8 mouse cellular contexts compared by ENCODE assay signal in genomic region chr7:80268897-80269750, GRCm38 (mm10). TPM values are rescaled to one million over a fixed set of nuclear protein-coding genes. Genes with fewer than 3 reads are reported as not detected.
DNase-seq lines count a peak whose midpoint lies in the region; ATAC-seq and TF ChIP-seq lines count a peak whose summit lies in the region.

Vps33b (plus strand) TSS chr7:80269649.

- H3K27me3 ChIP-seq in MEL (ENCODE audit: control insufficient read depth in 1 of 2, insufficient read depth in 2 of 2, low read length in 2 of 2) = no peaks in the 10 kb centered on the region
- H3K27me3 ChIP-seq in cerebellum, adult 2 months (ENCODE audit: control insufficient read depth, insufficient read depth, low read length) = no peaks in the 10 kb centered on the region
- no peaks in the 10 kb centered on the region for H3K27me3 ChIP-seq in lung, embryonic 16.5 days (ENCODE audit: control insufficient read depth, insufficient read depth, low read depth, low read length)

- no peak; a peak in 1 of 6 replicates for TF ChIP-seq CTCF in MEL (IDR thresholded peaks at IDR 0.05 in 2 of 3, conservative IDR thresholded peaks at IDR 0.05 in 1 of 3; ENCODE audit: control insufficient read depth in 1 of 3, insufficient read depth in 1 of 3, low read depth in 2 of 3, low read length in 3 of 3, poor library complexity in 1 of 3, severe bottlenecking in 1 of 3)
- no peak for TF ChIP-seq CTCF in cerebellum, adult 2 months (IDR thresholded peaks at IDR 0.05; ENCODE audit: borderline replicate concordance, insufficient read depth, low read depth, low read length)

- no peaks in the 10 kb centered on the region for H3K9me3 ChIP-seq in MEL (replicated peaks; ENCODE audit: insufficient read depth, low read length)
- H3K9me3 ChIP-seq in lung, embryonic 16.5 days (ENCODE audit: control insufficient read depth, low read length) = no peaks in the 10 kb centered on the region

- peak in 1 of 2 experiments; percentile 42; a peak in 2 of 4 replicates for TF ChIP-seq EP300 in MEL (IDR thresholded peaks at IDR 0.05; ENCODE audit: low read depth in 1 of 2, low read length in 2 of 2)

- peaks cover 16% of the 10 kb centered on the region for H3K79me2 ChIP-seq in MEL (ENCODE audit: control insufficient read depth, insufficient read depth, low read length, poor library complexity)

- DNase-seq in MEL (ENCODE audit: low read depth, low spot score) = peak; percentile 96
- DNase-seq in cerebellum, adult 2 months = peak; percentile 97
- peak; percentile 91 for DNase-seq in forelimb bud, embryonic 11.5 days (ENCODE audit: low read depth, low spot score)
- DNase-seq in layer of hippocampus, adult 9-10 months (ENCODE audit: low spot score) = peak; percentile 96
- DNase-seq in ovary, postnatal 10 days (ENCODE audit: low spot score) = peak; percentile 92
- peak; percentile 94 to 96 for DNase-seq in thymus, postnatal 10 days (ENCODE audit: low spot score in 2 of 2)

- 3% methylated on average over 21 of the region's 21 CpGs for WGBS in cerebellum, adult 2 months
- 4% methylated on average over 21 of the region's 21 CpGs for WGBS in lung, embryonic 16.5 days

- TF ChIP-seq RAD21 in MEL (IDR thresholded peaks at IDR 0.05; ENCODE audit: low read depth, low read length) = no peak

- H3K9ac ChIP-seq in MEL (ENCODE audit: control insufficient read depth, low read depth, low read length, poor library complexity, severe bottlenecking) = peak within 1 kb of the TSS; percentile 74
- H3K9ac ChIP-seq in lung, embryonic 16.5 days (ENCODE audit: low read length) = peak within 1 kb of the TSS; percentile 77

- peak; percentile 87 to 89 for ATAC-seq in hematopoietic stem cell, adult 5-6 weeks (replicated peaks in 1 of 2; ENCODE audit: insufficient read depth in 1 of 2, low FRiP score in 2 of 2, low TSS enrichment in 1 of 2, low read depth in 1 of 2, poor library complexity in 2 of 2, severe bottlenecking in 2 of 2)
- ATAC-seq in lung, embryonic 16.5 days (ENCODE audit: low read depth) = peak; percentile 93

- H3K4me3 ChIP-seq in MEL (ENCODE audit: control insufficient read depth in 1 of 2, insufficient read depth in 1 of 2, low read depth in 2 of 2, low read length in 2 of 2) = peak within 1 kb of the TSS; percentile 78 to 91
- H3K4me3 ChIP-seq in cerebellum, adult 2 months (replicated peaks; ENCODE audit: insufficient read depth, low read depth, low read length) = peak within 1 kb of the TSS; percentile 93
- peak within 1 kb of the TSS; percentile 76 for H3K4me3 ChIP-seq in lung, embryonic 16.5 days (ENCODE audit: low read length)

- peak within 1 kb of the TSS; percentile 60 for H3K27ac ChIP-seq in MEL (ENCODE audit: control insufficient read depth, low read depth, low read length)
- H3K27ac ChIP-seq in cerebellum, adult 2 months (ENCODE audit: insufficient read depth, low read length) = peak within 1 kb of the TSS; percentile 46
- peak within 1 kb of the TSS; percentile 32 for H3K27ac ChIP-seq in lung, embryonic 16.5 days (ENCODE audit: low read length)

- peaks cover 4 to 25% of the 10 kb centered on the region in 2 experiments for H3K36me3 ChIP-seq in MEL (ENCODE audit: control insufficient read depth in 1 of 2, insufficient read depth in 2 of 2, low read length in 2 of 2)
- H3K36me3 ChIP-seq in lung, embryonic 16.5 days (ENCODE audit: control insufficient read depth, insufficient read depth, low read length) = peaks cover 29% of the 10 kb centered on the region

- peak within 1 kb of the TSS; percentile 93 for H3K4me2 ChIP-seq in lung, embryonic 16.5 days (ENCODE audit: low read depth, low read length)

- peak in 1 of 2 experiments; percentile 86; a peak in 3 of 4 replicates for TF ChIP-seq POLR2A in MEL (IDR thresholded peaks at IDR 0.05; ENCODE audit: control insufficient read depth in 1 of 2, insufficient read depth in 1 of 2, low read depth in 1 of 2, low read length in 2 of 2, poor library complexity in 1 of 2)
- TF ChIP-seq POLR2A in cerebellum, adult 2 months (IDR thresholded peaks at IDR 0.05; ENCODE audit: borderline replicate concordance, insufficient read depth, low read length) = peak; percentile 52; the same call in 1 of the 2 replicates

- peaks cover 9 to 19% of the 10 kb centered on the region in 2 experiments for H3K4me1 ChIP-seq in MEL (ENCODE audit: control insufficient read depth in 1 of 2, insufficient read depth in 2 of 2, low read length in 2 of 2)
- H3K4me1 ChIP-seq in cerebellum, adult 2 months (ENCODE audit: control insufficient read depth, insufficient read depth, low read length) = peaks cover 6% of the 10 kb centered on the region; the same call in 1 of the 2 replicates
- peaks cover 16% of the 10 kb centered on the region for H3K4me1 ChIP-seq in lung, embryonic 16.5 days (replicated peaks; ENCODE audit: control insufficient read depth, insufficient read depth, low read length)

TF ChIP-seq in MEL, 35 proteins besides CTCF, POLR2A, EP300 and RAD21:
- TF ChIP-seq CHD1 (IDR thresholded peaks at IDR 0.05; ENCODE audit: low read depth, low read length) = no peak
- TF ChIP-seq ZC3H11A (IDR thresholded peaks at IDR 0.05; ENCODE audit: low read depth, low read length) = no peak
- TF ChIP-seq HCFC1 (IDR thresholded peaks at IDR 0.05; ENCODE audit: low read depth, low read length) = peak; percentile 92
- no peak for TF ChIP-seq ZNF384 (IDR thresholded peaks at IDR 0.05; ENCODE audit: low read depth, low read length)
- 0 out of 2 replicates have a peak, but pooled peaks have one; percentile 32 for TF ChIP-seq RCOR1 (IDR thresholded peaks at IDR 0.05; ENCODE audit: low read depth, low read length)
- TF ChIP-seq GABPA (IDR thresholded peaks at IDR 0.05; ENCODE audit: low read depth, low read length) = no peak
- 0 out of 2 replicates have a peak, but pooled peaks have one; percentile 12 for TF ChIP-seq USF1 (IDR thresholded peaks at IDR 0.05; ENCODE audit: low read depth, low read length)
- peak; percentile 42; the same call in 1 of the 2 replicates for TF ChIP-seq ZMIZ1 (IDR thresholded peaks at IDR 0.05; ENCODE audit: low read depth, low read length)
- no peak for TF ChIP-seq TCF12 (IDR thresholded peaks at IDR 0.05; ENCODE audit: low read depth, low read length)
- no peak for TF ChIP-seq E2F4 (IDR thresholded peaks at IDR 0.05; ENCODE audit: borderline replicate concordance, low read depth, low read length)
- no peak for TF ChIP-seq UBTF (IDR thresholded peaks at IDR 0.05; ENCODE audit: borderline replicate concordance, insufficient read depth, low read depth, low read length)
- no peak for TF ChIP-seq BHLHE40 (IDR thresholded peaks at IDR 0.05; ENCODE audit: borderline replicate concordance, low read depth, low read length)
- peak; percentile 64; the same call in 1 of the 2 replicates for TF ChIP-seq MYC (IDR thresholded peaks at IDR 0.05; ENCODE audit: low read depth, low read length)
- TF ChIP-seq ELF1 (IDR thresholded peaks at IDR 0.05; ENCODE audit: low read depth, low read length) = peak; percentile 100
- TF ChIP-seq MAX (IDR thresholded peaks at IDR 0.05; ENCODE audit: low read length) = peak; percentile 75
- peak; percentile 70 for TF ChIP-seq ETS1 (IDR thresholded peaks at IDR 0.05; ENCODE audit: low read depth, low read length)
- TF ChIP-seq TAL1 (IDR thresholded peaks at IDR 0.05; ENCODE audit: low read length) = no peak
- no peak for TF ChIP-seq JUND (IDR thresholded peaks at IDR 0.05; ENCODE audit: low read depth, low read length)
- TF ChIP-seq SMC3 (IDR thresholded peaks at IDR 0.05; ENCODE audit: low read depth, low read length) = no peak
- no peak for TF ChIP-seq USF2 (IDR thresholded peaks at IDR 0.05; ENCODE audit: borderline replicate concordance in 1 of 2, insufficient read depth in 1 of 2, low read depth in 1 of 2, low read length in 2 of 2)
- TF ChIP-seq POLR2AphosphoS2 (IDR thresholded peaks at IDR 0.05; ENCODE audit: low read length) = peak; percentile 68; the same call in 1 of the 2 replicates
- no peak for TF ChIP-seq MAZ (IDR thresholded peaks at IDR 0.05; ENCODE audit: low read depth, low read length)
- no peak for TF ChIP-seq MAFK (IDR thresholded peaks at IDR 0.05; ENCODE audit: borderline replicate concordance, low read depth, low read length)
- peak; percentile 66; the same call in 1 of the 2 replicates for TF ChIP-seq KAT2A (conservative IDR thresholded peaks at IDR 0.05; ENCODE audit: low read depth, low read length)
- no peak for TF ChIP-seq MEF2A (IDR thresholded peaks at IDR 0.05; ENCODE audit: extremely low read depth, insufficient replicate concordance, low read depth, low read length, poor library complexity, severe bottlenecking)
- TF ChIP-seq NELFE (IDR thresholded peaks at IDR 0.05; ENCODE audit: low read depth, low read length) = peak; percentile 85
- TF ChIP-seq POLR2AphosphoS5 (IDR thresholded peaks at IDR 0.05; ENCODE audit: borderline replicate concordance, low read depth, low read length) = no peak
- peak; percentile 99 for TF ChIP-seq SIN3A (IDR thresholded peaks at IDR 0.05; ENCODE audit: low read length)
- TF ChIP-seq GATA1 (IDR thresholded peaks at IDR 0.05; ENCODE audit: low read depth, low read length) = peak; percentile 83
- TF ChIP-seq NRF1 (IDR thresholded peaks at IDR 0.05; ENCODE audit: insufficient read depth, low read depth, low read length, poor library complexity, severe bottlenecking) = no peak
- TF ChIP-seq CHD2 (IDR thresholded peaks at IDR 0.05; ENCODE audit: low read length) = no peak
- no peak for TF ChIP-seq MYB (IDR thresholded peaks at IDR 0.05; ENCODE audit: low read depth, low read length)
- no peak for TF ChIP-seq TBP (IDR thresholded peaks at IDR 0.05; ENCODE audit: low read depth, low read length)
- peak; percentile 98 for TF ChIP-seq MXI1 (IDR thresholded peaks at IDR 0.05; ENCODE audit: low read depth, low read length)
- TF ChIP-seq ZKSCAN1 (IDR thresholded peaks at IDR 0.05; ENCODE audit: low read depth, low read length) = no peak

RNA-seq across cellular contexts. Expression of gene Vps33b, which starts in this region (rescaled TPM):
- 24.9 and 27.6 TPM in 2 replicates for total RNA-seq in MEL (2012; rRNA removed)
- polyA plus RNA-seq in MEL (2012; ENCODE audit: insufficient read depth in 1 of 2, insufficient read length in 2 of 2, low read depth in 1 of 2, low replicate concordance in 2 of 2, missing spikeins in 1 of 2) = 10 to 100 TPM in 1 of 2 experiments, not detected in 1; 23.4 TPM
- polyA plus RNA-seq in cerebellum, adult 2 months (2012; rRNA removed) = 30.9 and 31.5 TPM in 2 replicates
- total RNA-seq in hematopoietic stem cell, adult 5-6 weeks (2017) = 27.2 and 36.7 TPM in 2 replicates
- 9.7 and 10.7 TPM in 2 replicates for polyA plus RNA-seq in lung, embryonic 16.5 days (2015; fragmentation: Nextera tagmentation; extraction: Ambion mirVana)

Comparison
In these comparisons a context has a peak if more than half of its experiments do, and no peak if none do; other contexts are left out.
1. Peak in every context shown above with its lines: DNase-seq, ATAC-seq, H3K4me3 ChIP-seq and H3K27ac ChIP-seq.